Mouse (Mus musculus) heart, embryonic 15.5 days (tissue): ENCODE results near the gene Igf2bp2. TPM values are rescaled to one million over a fixed set of nuclear protein-coding genes. Genes with fewer than 3 reads are reported as not detected.
A peak's percentile ranks its signal among the peaks of the same experiment; 100 is the strongest.

ENCODE experiments used
- ATAC-seq: fragments of 200-750 bp; cut with Nextera tagmentation; replicated peaks from 2 replicates; pipeline ENCODE4 v1.8.0; 2017; ENCODE audit warnings: low read depth, moderate TSS enrichment; ENCODE audit not compliant: insufficient number of reproducible peaks, insufficient read depth, low FRiP score
- H3K27ac ChIP-seq: fragments of 300-500 bp; sonication (generic); 2 replicates; pipeline ENCODE4 v1.5.1; 2015; ENCODE audit warnings: mild to moderate bottlenecking, inconsistent platforms
- H3K27me3 ChIP-seq: fragments of 300-500 bp; sonication (generic); 2 replicates; pipeline ENCODE4 v1.6.1; 2015; ENCODE audit warnings: inconsistent platforms
- H3K36me3 ChIP-seq: fragments of 300-500 bp; sonication (generic); 2 replicates; pipeline ENCODE4 v1.6.1; 2015; ENCODE audit warnings: mild to moderate bottlenecking, inconsistent platforms
- H3K4me1 ChIP-seq: fragments of 300-500 bp; sonication (generic); replicated peaks from 2 replicates; pipeline ENCODE4 v1.6.1; 2015; ENCODE audit warnings: inconsistent platforms
- H3K4me2 ChIP-seq: fragments of 300-500 bp; sonication (generic); 2 replicates; pipeline ENCODE4 v1.6.1; 2015; ENCODE audit warnings: inconsistent platforms, mild to moderate bottlenecking, moderate library complexity
- H3K4me3 ChIP-seq: fragments of 300-500 bp; sonication (generic); 2 replicates; pipeline ENCODE4 v1.5.1; 2015; ENCODE audit warnings: mild to moderate bottlenecking, inconsistent platforms
- H3K9ac ChIP-seq: fragments of 300-500 bp; sonication (generic); 2 replicates; pipeline ENCODE4 v1.6.1; 2015; ENCODE audit warnings: mild to moderate bottlenecking, inconsistent platforms
- H3K9me3 ChIP-seq: fragments of 300-500 bp; sonication (generic); replicated peaks from 2 replicates; pipeline ENCODE4 v1.6.1; 2016; ENCODE audit warnings: inconsistent platforms
- WGBS: fragments of 180-500 bp; shearing (Covaris S2); methylation state at CpG from one replicate; pipeline ENCODE4 v1.1.7; 2015; ENCODE audit warnings: mixed read lengths; 5-methylcytosine and 5-hydroxymethylcytosine counted together
- polyA plus RNA-seq: library from polyadenylated mRNA; unstranded; fragments of >200 nt; fragmentation: Nextera tagmentation; extraction: Ambion mirVana; gene quantifications from 2 replicates; pipeline ENCODE4 v1.2.1, GENCODE M21; 2015

Igf2bp2 gene
- polyA plus RNA-seq, 1 experiment from 2014 or later: 34.5 TPM

DNA sequence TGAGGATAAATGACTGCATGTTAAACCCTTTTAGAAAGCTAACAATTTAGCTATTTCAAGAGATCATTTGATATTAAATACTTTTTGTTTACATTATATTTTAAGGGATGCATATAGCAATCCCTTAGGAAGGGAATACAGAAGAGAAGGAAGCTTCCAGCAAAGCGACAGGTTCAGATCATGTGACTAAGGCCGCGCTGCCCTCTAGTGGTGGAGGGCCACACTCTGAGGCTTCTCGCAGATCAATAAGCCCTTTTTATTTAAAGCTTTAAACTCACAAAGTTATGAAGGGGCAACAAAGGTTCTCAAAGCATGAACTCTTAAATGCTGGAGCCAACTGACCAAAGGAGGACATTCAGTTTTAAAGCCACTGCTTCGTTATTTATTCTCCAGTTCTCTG lies 39.4 kb downstream of the Igf2bp2 start:
- H3K4me1 ChIP-seq: peaks cover 35% of the 10 kb centered on the region
- 25% methylated on average over 5 of the region's 5 CpGs for WGBS
- no peaks in the 10 kb centered on the region for H3K36me3 ChIP-seq
- H3K9ac ChIP-seq: no peak overlapping the region
- no peaks in the 10 kb centered on the region for H3K27me3 ChIP-seq
- no peak overlapping the region for H3K4me3 ChIP-seq
- no peaks in the 10 kb centered on the region for H3K9me3 ChIP-seq
- no peak overlapping the region for H3K4me2 ChIP-seq
- ATAC-seq: no peak
- H3K27ac ChIP-seq: no peak overlapping the region

DNA sequence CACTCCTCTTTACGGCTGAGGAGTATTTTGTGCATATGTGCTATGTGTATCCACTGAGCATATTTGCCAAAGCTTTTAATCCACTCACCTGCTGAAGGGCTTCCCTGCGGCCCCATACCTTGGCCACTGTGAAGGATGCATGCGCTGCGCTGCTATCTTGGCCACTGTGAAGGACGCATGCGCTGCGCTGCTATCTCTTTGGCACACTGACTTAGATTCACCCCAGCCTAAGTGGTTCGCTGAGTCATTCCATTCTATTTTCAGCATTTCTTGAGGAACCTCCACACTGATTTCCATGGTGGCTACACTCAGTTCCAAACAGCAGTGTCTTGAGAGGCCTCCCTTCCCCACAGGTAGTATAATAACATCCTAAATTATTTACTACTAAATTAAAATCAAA lies 42.0 kb downstream of the Igf2bp2 start:
- peaks cover 37% of the 10 kb centered on the region for H3K4me1 ChIP-seq
- H3K9me3 ChIP-seq: no peaks in the 10 kb centered on the region
- no peak for ATAC-seq
- no peaks in the 10 kb centered on the region for H3K27me3 ChIP-seq
- WGBS: 52% methylated on average over 8 of the region's 8 CpGs
- no peak overlapping the region for H3K4me2 ChIP-seq
- no peaks in the 10 kb centered on the region for H3K36me3 ChIP-seq
- H3K27ac ChIP-seq: no peak overlapping the region
- no peak overlapping the region for H3K9ac ChIP-seq
- no peak overlapping the region for H3K4me3 ChIP-seq

GRCm38 (mm10) chr16:22119524-22119923 lies 43.6 kb downstream of the Igf2bp2 start:
- no peak overlapping the region for H3K27ac ChIP-seq
- ATAC-seq: no peak
- no peak overlapping the region for H3K9ac ChIP-seq
- no peaks in the 10 kb centered on the region for H3K9me3 ChIP-seq
- no peaks in the 10 kb centered on the region for H3K36me3 ChIP-seq
- peaks cover 30% of the 10 kb centered on the region for H3K4me1 ChIP-seq
- 74% methylated on average over 15 of the region's 15 CpGs for WGBS
- no peak overlapping the region for H3K4me2 ChIP-seq
- no peaks in the 10 kb centered on the region for H3K27me3 ChIP-seq
- no peak overlapping the region for H3K4me3 ChIP-seq

- peak overlapping the region; percentile 31 for H3K27ac ChIP-seq
- H3K4me1 ChIP-seq: peaks cover 31% of the 10 kb centered on the region
- peak overlapping the region; percentile 16; the same call in 1 of the 2 replicates for H3K4me2 ChIP-seq
- peak; percentile 41; the same call in 1 of the 2 replicates for ATAC-seq
- 42% methylated on average over 14 of the region's 14 CpGs for WGBS
- no peak overlapping the region for H3K4me3 ChIP-seq
- H3K9ac ChIP-seq: no peak overlapping the region
- no peaks in the 10 kb centered on the region for H3K27me3 ChIP-seq
- no peaks in the 10 kb centered on the region for H3K9me3 ChIP-seq
- no peaks in the 10 kb centered on the region for H3K36me3 ChIP-seq
Observed at GRCm38 (mm10) chr16:22118716-22119501, 44.2 kb downstream of the Igf2bp2 start.

GRCm38 (mm10) chr16:22118151-22118550 lies 44.9 kb downstream of the Igf2bp2 start:
- WGBS: 84% methylated on average over 4 of the region's 4 CpGs
- Histone ChIP-seq H3K9me3 (no peaks in the 10 kb centered on the region), H3K9ac (no peak overlapping the region), H3K36me3 (no peaks in the 10 kb centered on the region), H3K27me3 (no peaks in the 10 kb centered on the region), H3K4me1 (peaks cover 31% of the 10 kb centered on the region), H3K4me3 (no peak overlapping the region), H3K27ac (no peak overlapping the region), H3K4me2 (no peak overlapping the region)
- no peak for ATAC-seq

DNA sequence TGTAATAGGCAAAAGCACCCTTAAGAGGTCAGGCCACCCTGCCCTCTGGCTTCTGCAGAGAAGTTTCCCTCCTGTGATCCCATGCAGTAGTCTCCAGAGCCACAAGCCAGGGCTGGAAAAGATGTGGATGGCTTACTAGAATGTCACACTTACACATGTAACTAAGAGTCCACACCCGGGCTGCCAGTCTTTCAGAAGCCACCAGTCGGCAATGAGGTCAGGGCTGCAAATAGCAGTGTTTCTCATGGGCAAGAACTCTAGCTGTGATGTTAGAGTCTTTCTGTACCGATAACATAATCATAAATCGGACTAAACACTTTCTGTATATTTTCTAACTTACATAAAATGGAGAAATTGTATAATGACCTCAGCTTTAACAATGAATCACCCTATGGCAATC lies 46.4 kb downstream of the Igf2bp2 start:
- H3K4me3 ChIP-seq: no peak overlapping the region
- WGBS: 53% methylated on average over 4 of the region's 4 CpGs
- peak overlapping the region; percentile 11; the same call in 1 of the 2 replicates for H3K27ac ChIP-seq
- H3K9me3 ChIP-seq: no peaks in the 10 kb centered on the region
- ATAC-seq: 0 out of 2 replicates have a peak, but pooled peaks have one; percentile 13
- no peak overlapping the region for H3K4me2 ChIP-seq
- H3K9ac ChIP-seq: no peak overlapping the region
- no peaks in the 10 kb centered on the region for H3K27me3 ChIP-seq
- peaks cover 41% of the 10 kb centered on the region for H3K4me1 ChIP-seq
- no peaks in the 10 kb centered on the region for H3K36me3 ChIP-seq

- H3K4me2 ChIP-seq: no peak overlapping the region
Observed at GRCm38 (mm10) chr16:22116058-22116457, 47.0 kb downstream of the Igf2bp2 start.

DNA sequence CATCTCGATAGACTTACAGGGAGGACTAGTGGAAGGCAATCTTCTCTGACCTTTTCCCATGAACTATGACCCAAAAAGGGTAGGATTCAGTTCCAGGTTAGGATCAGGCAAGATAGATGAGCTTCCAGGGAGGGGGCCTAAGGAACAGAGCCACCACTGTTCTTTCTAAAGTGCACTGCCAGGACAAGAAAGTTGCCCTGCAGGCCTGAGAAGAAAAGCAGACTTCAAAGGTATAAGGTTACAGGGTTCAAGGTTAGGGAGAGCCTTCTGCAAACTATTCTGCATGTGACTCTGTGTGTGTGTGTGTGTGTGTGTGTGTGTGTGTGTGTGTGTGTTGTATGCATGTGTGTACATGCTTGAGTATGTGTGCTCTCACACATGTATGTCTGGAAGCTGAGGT lies 53.1 kb downstream of the Igf2bp2 start:
- H3K27ac ChIP-seq: no peak overlapping the region
- H3K4me2 ChIP-seq: no peak overlapping the region
- no peaks in the 10 kb centered on the region for H3K9me3 ChIP-seq
- no peak overlapping the region for H3K4me3 ChIP-seq
- WGBS: 78% methylated on average over 1 of the region's 1 CpGs
- peaks cover 42% of the 10 kb centered on the region for H3K4me1 ChIP-seq
- no peak for ATAC-seq
- no peak overlapping the region for H3K9ac ChIP-seq
- H3K27me3 ChIP-seq: no peaks in the 10 kb centered on the region
- no peaks in the 10 kb centered on the region for H3K36me3 ChIP-seq

More at GRCm38 (mm10) chr16:22116058-22116457, 47.0 kb downstream of the Igf2bp2 start:
- 86% methylated on average over 6 of the region's 6 CpGs for WGBS
- Histone ChIP-seq H3K4me1 (peaks cover 35% of the 10 kb centered on the region), H3K27me3 (no peaks in the 10 kb centered on the region), H3K9me3 (no peaks in the 10 kb centered on the region), H3K27ac (no peak overlapping the region), H3K36me3 (no peaks in the 10 kb centered on the region), H3K4me3 (no peak overlapping the region), H3K9ac (no peak overlapping the region)
- no peak for ATAC-seq

- no peaks in the 10 kb centered on the region for H3K9me3 ChIP-seq
- 46% methylated on average over 4 of the region's 4 CpGs for WGBS
- H3K27ac ChIP-seq: peak overlapping the region; percentile 55
- no peak overlapping the region for H3K4me3 ChIP-seq
- peaks cover 40% of the 10 kb centered on the region for H3K4me1 ChIP-seq
- no peak for ATAC-seq
- no peak overlapping the region for H3K9ac ChIP-seq
- no peaks in the 10 kb centered on the region for H3K27me3 ChIP-seq
- H3K4me2 ChIP-seq: no peak overlapping the region
- no peaks in the 10 kb centered on the region for H3K36me3 ChIP-seq
Observed at GRCm38 (mm10) chr16:22109159-22109558, 53.9 kb downstream of the Igf2bp2 start.

- Histone ChIP-seq H3K36me3 (no peaks in the 10 kb centered on the region), H3K27ac (peak overlapping the region; percentile 65), H3K9me3 (no peaks in the 10 kb centered on the region), H3K4me3 (peak overlapping the region; percentile 16), H3K4me2 (peak overlapping the region; percentile 49), H3K9ac (no peak overlapping the region; the same call in 1 of the 2 replicates), H3K4me1 (peaks cover 38% of the 10 kb centered on the region), H3K27me3 (no peaks in the 10 kb centered on the region)
- WGBS: 23% methylated on average over 7 of the region's 7 CpGs
- ATAC-seq: peak; percentile 86
Observed at GRCm38 (mm10) chr16:22107897-22108516, 55.1 kb downstream of the Igf2bp2 start.

DNA sequence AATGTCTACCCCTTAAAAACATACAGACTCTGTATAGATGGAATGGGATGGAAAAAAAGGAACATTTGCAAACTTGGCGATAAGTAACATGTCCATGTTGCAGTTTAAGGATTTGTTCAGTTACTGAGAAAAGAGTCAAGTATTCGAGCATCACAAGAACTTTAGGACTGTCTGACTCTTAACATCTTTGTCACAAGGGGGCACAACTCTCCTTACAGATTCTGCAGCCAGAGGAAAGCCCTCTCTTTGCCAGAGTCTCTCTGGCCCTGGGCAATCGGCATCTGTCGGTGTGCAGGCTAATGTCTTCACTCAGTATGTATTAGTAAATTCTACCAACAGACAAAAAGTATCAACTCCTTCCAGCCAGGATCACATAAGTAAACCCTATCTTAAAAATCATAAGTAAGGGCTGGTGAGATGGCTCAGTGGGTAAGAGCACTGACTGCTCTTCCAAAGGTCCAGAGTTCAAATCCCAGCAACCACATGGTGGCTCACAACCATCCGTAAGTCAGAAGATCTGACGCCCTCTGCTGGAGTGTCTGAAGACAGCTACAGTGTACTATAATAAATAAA lies 57.0 kb downstream of the Igf2bp2 start:
- no peaks in the 10 kb centered on the region for H3K9me3 ChIP-seq
- ATAC-seq: no peak
- H3K4me3 ChIP-seq: no peak overlapping the region
- H3K36me3 ChIP-seq: no peaks in the 10 kb centered on the region
- H3K27me3 ChIP-seq: no peaks in the 10 kb centered on the region
- no peak overlapping the region for H3K9ac ChIP-seq
- H3K27ac ChIP-seq: no peak overlapping the region
- peaks cover 28% of the 10 kb centered on the region for H3K4me1 ChIP-seq
- no peak overlapping the region for H3K4me2 ChIP-seq
- WGBS: 72% methylated on average over 6 of the region's 6 CpGs
